Mouse (Mus musculus): ENCODE data around the gene Vmn2r101.

Vmn2r101 gene

GRCm38 (mm10) chr17:19576927-19577326, at the start of gene Vmn2r101:
Gene Vmn2r101 (plus strand): TSS chr17:19577227.
- in situ Hi-C loops (cut with MboI, MseI), result no loop called here

DNA sequence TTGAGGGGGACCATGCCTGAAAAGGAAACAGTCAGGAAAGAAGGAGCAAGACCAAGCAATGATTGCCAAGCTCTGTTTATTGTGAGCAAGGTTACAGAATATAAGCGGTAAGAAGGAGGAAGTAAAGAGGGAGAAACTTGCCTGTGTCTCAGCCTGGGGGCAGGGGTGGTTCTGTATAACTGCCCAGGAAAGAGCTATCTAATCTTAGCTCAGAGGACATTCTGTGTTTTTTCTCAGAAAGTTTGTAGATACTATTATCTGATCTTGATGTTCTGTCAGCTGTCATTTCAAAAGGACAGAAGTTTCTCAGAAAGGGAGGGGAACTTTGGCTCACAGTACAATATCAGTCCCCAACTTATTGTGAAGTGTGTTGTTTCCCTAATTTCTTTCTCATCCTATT, 52.3 kb downstream of the Vmn2r101 start:
- in situ Hi-C loops (cut with MboI, MseI), result no loop called here

GRCm38 (mm10) chr17:19658447-19658846, 81.4 kb downstream of the Vmn2r101 start:
- in situ Hi-C loops (cut with MboI, MseI), result no loop called here

GRCm38 (mm10) chr17:19660028-19660427, 83.0 kb downstream of the Vmn2r101 start, which contains the start of gene Vmn2r102:
Gene Vmn2r102 (plus strand): TSS chr17:19660328.
- in situ Hi-C loops (cut with MboI, MseI), result no loop called here

Data from T-helper 17 cell (primary cell).